In genomic region chr1:58228916-58229315, GRCm38 (mm10) we compare ENCODE assay signal across 42 mouse cellular contexts. TPM values are rescaled to one million over a fixed set of nuclear protein-coding genes. Genes with fewer than 3 reads are reported as not detected.
"Had no signal": no experiment of that assay in that cellular context is flagged by ENCODE, and none has a peak within 500 bp of the region (broad histone marks: within the 10 kb centered on the region; RNA-seq: fewer than 3 reads in every experiment).

No protein-coding gene starts in this region.

- DNase-seq: left cerebral cortex, postnatal 4 days; liver; liver, embryonic 13.5 days; liver, postnatal 0 days; lung, adult 18-20 months; lung, adult 2 months; lung, embryonic 14.5 days; lung, postnatal 10 days; lung, postnatal 14 days; lung, postnatal 36 days; lung, postnatal 4 days; midbrain, embryonic 14.5 days had no signal

- H3K27me3 ChIP-seq: limb, embryonic 12.5 days; limb, embryonic 13.5 days; limb, embryonic 15.5 days; liver, embryonic 12.5 days; liver, embryonic 13.5 days; liver, embryonic 15.5 days; lung, embryonic 15.5 days; midbrain, embryonic 12.5 days; midbrain, embryonic 13.5 days; midbrain, embryonic 15.5 days; neural tube, embryonic 12.5 days had no signal

- H3K4me3 ChIP-seq: limb, embryonic 10.5 days; limb, embryonic 12.5 days; limb, embryonic 13.5 days; limb, embryonic 15.5 days; liver, embryonic 12.5 days; liver, embryonic 13.5 days; liver, embryonic 15.5 days; lung, embryonic 15.5 days; megakaryocyte, embryonic 14.5 days; midbrain, embryonic 10.5 days; midbrain, embryonic 12.5 days; midbrain, embryonic 13.5 days; midbrain, embryonic 15.5 days; myocyte; neural tube, embryonic 12.5 days had no signal

- H3K4me1 ChIP-seq: limb, embryonic 13.5 days; limb, embryonic 15.5 days; liver, embryonic 13.5 days; liver, embryonic 15.5 days; lung, embryonic 15.5 days; megakaryocyte, embryonic 14.5 days; midbrain, embryonic 12.5 days; midbrain, embryonic 13.5 days; midbrain, embryonic 15.5 days; neural tube, embryonic 12.5 days had no signal

- H3K9me3 ChIP-seq: limb, embryonic 10.5 days; limb, embryonic 12.5 days; limb, embryonic 13.5 days; limb, embryonic 15.5 days; liver, embryonic 12.5 days; liver, embryonic 13.5 days; liver, embryonic 15.5 days; lung, embryonic 15.5 days; megakaryocyte, embryonic 14.5 days; midbrain, embryonic 10.5 days; midbrain, embryonic 12.5 days; midbrain, embryonic 13.5 days; midbrain, embryonic 15.5 days; neural tube, embryonic 12.5 days had no signal

- H3K36me3 ChIP-seq: limb, embryonic 10.5 days; limb, embryonic 12.5 days; limb, embryonic 13.5 days; limb, embryonic 15.5 days; liver, embryonic 12.5 days; liver, embryonic 13.5 days; liver, embryonic 15.5 days; lung, embryonic 15.5 days; midbrain, embryonic 10.5 days; midbrain, embryonic 12.5 days; midbrain, embryonic 13.5 days; midbrain, embryonic 15.5 days; neural tube, embryonic 12.5 days had no signal

- H3K27ac ChIP-seq: limb, embryonic 10.5 days; limb, embryonic 12.5 days; limb, embryonic 13.5 days; limb, embryonic 15.5 days; liver, embryonic 12.5 days; liver, embryonic 13.5 days; liver, embryonic 14.5 days; liver, embryonic 15.5 days; lung, embryonic 15.5 days; macrophage; midbrain, embryonic 10.5 days; midbrain, embryonic 12.5 days; midbrain, embryonic 13.5 days; midbrain, embryonic 15.5 days; neural tube, embryonic 12.5 days had no signal

- H3K9ac ChIP-seq: limb, embryonic 12.5 days; limb, embryonic 13.5 days; limb, embryonic 15.5 days; liver, embryonic 12.5 days; liver, embryonic 13.5 days; liver, embryonic 14.5 days; liver, embryonic 15.5 days; liver, postnatal 0 days; lung, embryonic 14.5 days; lung, embryonic 15.5 days; midbrain, embryonic 12.5 days; midbrain, embryonic 13.5 days; midbrain, embryonic 15.5 days; neural tube, embryonic 12.5 days had no signal

RNA-seq across cellular contexts. Expression of gene Aox4, which starts 18.7 kb away (rescaled TPM):
- total RNA-seq: liver, adult 2 months; megakaryocyte progenitor cell, adult 5-6 weeks; megakaryocyte, adult 5-6 weeks; megakaryocyte-erythroid progenitor cell, adult 5-6 weeks; monocyte, adult 5-6 weeks had no signal
- polyA plus RNA-seq: liver, adult 2 months; liver, postnatal 0 days; macrophage; midbrain, embryonic 11.5 days; midbrain, embryonic 12.5 days; myocyte had no signal

RNA-seq across cellular contexts. Expression of gene Aox2, which starts 49.2 kb away (rescaled TPM):
- total RNA-seq: left cerebral cortex, postnatal 25 days; left cerebral cortex, postnatal 36 days; left cerebral cortex, postnatal 4 days; megakaryocyte progenitor cell, adult 5-6 weeks; megakaryocyte-erythroid progenitor cell, adult 5-6 weeks; monocyte, adult 5-6 weeks had no signal
- polyA plus RNA-seq: limb, embryonic 10.5 days; limb, embryonic 11.5 days; liver, adult 2 months; liver, embryonic 11.5 days; liver, embryonic 12.5 days; liver, embryonic 13.5 days; liver, embryonic 15.5 days; liver, embryonic 16.5 days; lung, adult 2 months; lung, embryonic 14.5 days; lung, embryonic 16.5 days; midbrain, embryonic 10.5 days; midbrain, embryonic 11.5 days; midbrain, embryonic 12.5 days; midbrain, embryonic 15.5 days; midbrain, postnatal 0 days; myocyte; neural tube, embryonic 11.5 days; neural tube, embryonic 12.5 days had no signal
